Mouse (Mus musculus) kidney, adult 2 months (tissue): ENCODE measurements at regions not wholly inside any gene's neighbourhood (a gene's known extent, or its start where the extent isn't known, plus 50 kb on each side); places are given as distances from the start of the nearest gene placed in this dataset.

Experiments
- CTCF ChIP-seq: fragments of 200-500 bp; conservative IDR thresholded peaks from 2 replicates; pipeline ENCODE4 v1.5.1; 2011; ENCODE audit warnings: low read depth, mild to moderate bottlenecking, control low read depth, low read length, moderate library complexity, mixed read lengths; ENCODE audit not compliant: insufficient read depth, insufficient read length
- POLR2A ChIP-seq: fragments of 200-500 bp; IDR thresholded peaks from one replicate; pipeline ENCODE4 v1.6.1; 2011; ENCODE audit warnings: low read depth, low read length, control low read depth

- TF ChIP-seq POLR2A (no peak), CTCF (no peak)
Measured at GRCm38 (mm10) chr17:68065751-68066150, 61.8 kb upstream of the Arhgap28 start.
